Mouse (Mus musculus): ENCODE results near the gene Gars. TPM values are rescaled to one million over a fixed set of nuclear protein-coding genes. Genes with fewer than 3 reads are reported as not detected.
A peak's percentile ranks its signal among the peaks of the same experiment; 100 is the strongest.

The Gars gene
- polyA plus RNA-seq, 1 experiment from 2014 or later: 125 TPM

DNA sequence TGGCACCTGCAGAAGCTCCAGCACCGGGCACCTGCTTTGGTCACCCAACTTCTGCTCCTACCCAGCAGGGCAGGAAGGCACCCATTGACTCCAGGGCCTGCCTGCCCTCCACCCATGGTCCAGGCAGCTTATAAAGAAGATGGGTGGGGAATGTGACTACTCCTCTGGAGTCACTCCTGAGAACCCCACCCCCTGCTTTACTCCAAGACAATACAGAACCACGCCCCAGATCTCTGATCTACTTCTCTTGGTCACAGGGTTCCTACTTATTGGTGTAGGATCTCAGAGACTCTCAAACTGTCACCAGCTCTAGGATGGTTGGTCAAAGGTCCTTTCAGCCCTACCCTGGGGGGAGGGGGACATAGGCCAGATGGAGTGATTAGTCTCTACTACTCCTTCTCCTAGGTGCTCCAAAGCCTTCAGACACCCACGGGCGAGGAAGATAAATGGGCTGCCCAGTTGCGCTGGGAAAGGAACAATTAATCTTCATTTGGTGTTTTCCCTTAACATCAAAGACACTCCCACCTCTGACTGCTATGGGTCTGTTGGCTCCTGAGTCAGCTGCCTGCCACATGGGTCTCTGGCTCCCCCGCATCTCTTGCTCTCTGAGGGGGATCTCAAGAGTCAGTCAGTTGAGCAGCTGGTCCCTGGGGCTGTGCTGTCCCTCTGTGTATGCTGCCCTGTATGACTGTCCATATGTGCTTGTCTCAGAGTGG, 55.8 kb downstream of the Gars start:
- DNase-seq (ENCODE audit: low spot score): no peak

DNA sequence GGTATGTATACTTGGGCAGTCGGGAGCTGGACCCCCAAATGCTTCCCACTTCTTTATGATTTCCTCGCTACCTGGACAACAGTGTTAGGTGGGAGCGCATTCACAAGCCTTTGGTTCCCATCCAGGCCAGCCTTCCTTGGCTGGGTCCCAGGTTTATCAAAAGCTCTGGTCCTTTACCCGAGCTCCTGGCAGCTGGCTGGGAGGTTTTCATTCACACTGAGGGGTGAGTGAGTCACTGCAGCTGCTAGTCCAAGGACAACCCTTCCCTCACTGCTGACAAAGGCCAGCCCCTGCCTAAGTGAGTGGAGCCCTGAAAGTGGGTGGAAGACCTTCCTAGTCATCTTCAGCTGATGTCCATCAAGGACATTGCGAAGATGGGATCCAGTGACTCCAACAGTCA, 60.2 kb downstream of the Gars start:
- no peak for DNase-seq (ENCODE audit: low spot score)

DNA sequence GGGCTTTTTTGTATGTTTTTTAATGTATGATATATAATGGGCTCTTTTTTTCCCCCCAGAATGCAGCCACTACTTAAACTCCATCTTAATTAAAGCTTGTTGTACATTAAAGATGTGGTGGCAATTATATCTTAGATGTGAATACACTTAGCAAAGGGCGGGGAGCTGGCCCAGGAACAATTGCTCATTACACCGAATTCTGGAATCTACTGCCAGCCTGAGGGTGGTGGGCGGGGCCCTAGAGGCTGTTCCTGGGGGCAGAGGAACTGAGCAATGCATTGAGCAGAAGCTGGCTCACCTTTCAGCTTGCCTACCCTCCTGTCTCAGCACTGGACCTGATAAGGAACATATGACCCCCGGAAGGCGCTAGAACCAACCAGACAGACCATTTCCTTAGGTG, 60.8 kb downstream of the Gars start:
- no peak for DNase-seq (ENCODE audit: low spot score)

DNA sequence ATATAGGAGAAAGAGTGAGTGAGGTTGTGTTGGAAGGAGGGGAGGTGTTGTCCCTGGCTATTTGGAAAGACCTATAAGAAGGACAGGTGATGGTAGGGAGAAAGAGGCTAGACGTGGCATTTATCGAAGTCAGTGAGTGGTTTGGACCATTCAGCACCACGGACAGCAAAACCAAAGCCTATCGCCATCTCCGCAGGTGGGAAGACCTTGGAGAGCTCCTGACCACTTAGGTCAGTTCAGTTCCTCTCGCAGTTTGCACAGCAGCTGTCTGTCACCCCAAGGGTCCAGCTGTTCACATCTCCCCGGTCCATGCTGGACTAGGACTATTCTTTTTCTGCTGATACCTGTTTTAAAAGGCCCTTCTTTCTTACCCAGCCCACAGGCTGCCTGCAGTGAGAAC, 70.6 kb downstream of the Gars start:
- peak; percentile 46 for DNase-seq (ENCODE audit: low spot score)

DNA sequence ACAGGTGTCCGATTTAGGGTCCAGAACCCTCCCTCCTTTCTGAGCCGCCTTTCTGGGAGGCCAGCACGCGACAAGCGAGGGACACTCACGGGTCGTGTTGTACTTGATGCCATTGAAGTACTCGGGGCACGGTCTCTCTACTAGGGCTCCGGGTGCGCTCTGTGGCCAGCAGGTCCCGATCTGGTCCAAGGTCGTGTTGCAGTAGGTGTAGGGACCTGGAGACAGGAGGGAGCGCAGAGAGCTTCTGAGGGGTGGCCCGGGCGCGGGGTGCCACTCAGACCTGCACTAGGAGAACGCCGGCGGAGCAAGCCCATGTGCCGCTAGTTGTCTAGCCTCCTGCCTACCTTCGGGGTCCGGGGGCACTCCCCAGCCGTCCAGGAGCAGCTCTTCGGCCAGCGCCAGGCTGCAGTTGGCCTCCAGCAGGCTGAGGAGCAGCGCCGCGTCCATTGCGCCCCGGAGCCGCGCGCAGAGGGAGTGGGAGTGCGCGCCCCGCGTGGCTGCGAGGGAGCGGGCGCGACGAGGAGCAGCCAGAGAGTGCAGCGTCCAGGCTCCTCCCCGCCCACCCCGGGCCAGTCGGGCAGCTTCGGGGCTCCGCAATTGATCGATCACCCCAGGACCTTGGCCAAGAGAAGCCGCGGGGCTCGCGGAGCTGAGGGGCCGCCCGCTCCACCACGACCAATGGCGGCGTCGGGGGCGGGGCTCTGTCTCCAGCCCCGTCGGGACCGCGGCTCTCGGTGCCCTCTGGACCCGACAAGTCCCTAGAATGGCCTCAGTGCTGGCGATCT, 79.7 kb downstream of the Gars start:
- no peak for DNase-seq (ENCODE audit: low spot score)

DNA sequence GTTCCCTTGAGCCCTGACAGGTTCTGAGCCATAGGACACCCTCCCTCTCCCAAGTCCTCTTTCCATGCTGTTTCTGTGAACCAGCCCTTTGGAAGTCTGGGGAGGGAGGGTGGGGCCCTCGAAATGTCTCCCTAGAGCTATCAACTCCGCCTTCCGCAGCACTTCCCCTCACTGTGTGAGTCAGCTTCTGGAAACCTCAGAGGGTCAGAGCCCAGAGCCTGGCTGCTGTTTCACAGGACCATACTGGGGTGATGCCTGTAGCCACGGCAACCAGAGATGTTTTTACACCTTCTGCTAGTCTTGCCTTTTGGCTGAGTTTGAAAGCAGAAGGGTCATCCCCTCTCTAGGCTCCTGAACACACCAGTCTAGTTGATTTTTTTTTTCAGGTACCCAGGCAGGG, 85.2 kb downstream of the Gars start:
- DNase-seq (ENCODE audit: low spot score): no peak

DNA sequence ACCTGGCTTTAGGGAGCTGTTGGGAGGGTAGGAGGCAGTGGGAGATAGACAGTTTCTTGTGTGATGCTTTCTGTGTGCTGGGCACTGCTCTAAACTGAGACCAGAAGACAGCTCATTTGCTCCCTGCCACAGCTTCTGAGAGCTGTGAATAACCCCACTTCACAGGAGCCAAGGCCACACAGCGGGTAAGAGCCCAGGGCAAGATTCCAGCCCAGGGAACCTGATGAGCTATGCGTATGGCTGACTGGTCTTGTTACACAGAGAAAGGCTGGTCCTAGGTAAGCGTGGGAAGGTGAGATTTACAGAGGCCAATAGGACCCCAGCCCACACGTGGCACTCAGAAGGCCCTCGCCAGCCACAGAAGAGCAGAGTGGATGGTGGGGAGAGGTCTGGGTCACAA, 88.8 kb downstream of the Gars start:
- no peak for DNase-seq (ENCODE audit: low spot score)

DNA sequence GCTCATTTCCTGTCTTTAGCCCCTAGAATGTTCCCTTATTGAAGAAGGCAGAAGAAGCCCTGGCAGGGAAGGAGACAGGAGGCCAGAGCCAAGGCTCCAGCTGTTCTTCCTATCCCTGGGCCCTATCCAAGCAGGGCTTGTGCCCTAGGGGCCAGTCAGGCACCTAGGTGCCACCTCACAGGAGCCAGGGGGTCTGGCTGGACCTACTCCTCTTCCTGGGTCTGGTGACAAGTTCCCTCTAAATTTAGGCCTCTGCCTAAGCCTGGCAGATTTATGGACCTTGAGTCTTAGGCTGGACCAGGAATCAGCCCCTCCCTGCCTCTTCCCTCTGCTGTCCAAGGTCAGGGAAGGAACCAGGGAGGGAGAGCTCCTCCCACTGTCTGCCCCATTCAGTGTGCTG, 90.6 kb downstream of the Gars start:
- DNase-seq (ENCODE audit: low spot score): no peak

Other genes with a start within 250 kb of the Gars start
- gene Znrf2, start 221.1 kb upstream of the Gars start, polyA plus RNA-seq (2015; fragmentation: Nextera tagmentation; extraction: Ambion mirVana): 14.9 and 20.8 TPM in 2 replicates
- gene Nod1, start 65.4 kb upstream of the Gars start, polyA plus RNA-seq (2015; fragmentation: Nextera tagmentation; extraction: Ambion mirVana): 3.5 and 4.0 TPM in 2 replicates
- gene Ggct, start 45.1 kb upstream of the Gars start, polyA plus RNA-seq (2015; fragmentation: Nextera tagmentation; extraction: Ambion mirVana): 12.9 and 16.6 TPM in 2 replicates
- 0.07 and 0.12 TPM in 2 replicates for gene Crhr2, start 95.0 kb downstream of the Gars start, polyA plus RNA-seq (2015; fragmentation: Nextera tagmentation; extraction: Ambion mirVana)
- gene Inmt, start 137.0 kb downstream of the Gars start, polyA plus RNA-seq (2015; fragmentation: Nextera tagmentation; extraction: Ambion mirVana): 2.1 and 3.0 TPM in 2 replicates
- 2.3 and 3.5 TPM in 2 replicates for gene Mindy4, start 165.4 kb downstream of the Gars start, polyA plus RNA-seq (2015; fragmentation: Nextera tagmentation; extraction: Ambion mirVana)

All from thymus, postnatal 0 days (tissue).